Mouse (Mus musculus): ENCODE results near the gene Boc. TPM values are rescaled to one million over a fixed set of nuclear protein-coding genes. Genes with fewer than 3 reads are reported as not detected.

Boc gene
- polyA plus RNA-seq, 1 experiment, result not detected

DNA sequence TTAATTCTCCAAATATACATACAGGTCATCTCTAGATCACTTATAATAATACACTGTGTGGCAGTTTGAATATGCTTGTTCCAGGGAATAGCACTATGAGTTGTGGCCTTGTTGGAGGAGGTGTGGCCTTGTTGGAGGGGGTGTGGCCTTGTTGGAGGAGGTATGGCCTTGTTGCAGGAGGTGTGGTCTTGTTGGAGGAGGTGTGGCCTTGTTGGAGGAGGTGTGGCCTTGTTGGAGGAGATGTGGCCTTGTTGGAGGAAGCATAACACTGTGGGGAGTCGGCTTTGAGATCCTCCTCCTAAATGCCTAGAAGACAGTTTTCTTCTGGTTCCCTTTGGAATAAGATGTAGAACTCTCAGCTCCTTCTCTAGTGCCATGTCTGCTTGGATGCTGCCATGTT lies 10.7 kb downstream of the Boc start:
- no peak overlapping the region for H3K27ac ChIP-seq (ENCODE audit: insufficient read depth, low read depth, low read length)
- 97% methylated on average over 1 of the region's 1 CpGs for WGBS
- peaks cover 7% of the 10 kb centered on the region; the same call in 1 of the 2 replicates for H3K4me1 ChIP-seq (ENCODE audit: control insufficient read depth, insufficient read depth, low read length)
- H3K4me3 ChIP-seq (ENCODE audit: insufficient read depth, low read depth, low read length), result no peak overlapping the region
- TF ChIP-seq POLR2A (IDR thresholded peaks at IDR 0.05; ENCODE audit: insufficient read depth, low read depth, low read length), result no peak
- TF ChIP-seq CTCF (IDR thresholded peaks at IDR 0.05; ENCODE audit: insufficient read depth, low read depth, low read length), result no peak

DNA sequence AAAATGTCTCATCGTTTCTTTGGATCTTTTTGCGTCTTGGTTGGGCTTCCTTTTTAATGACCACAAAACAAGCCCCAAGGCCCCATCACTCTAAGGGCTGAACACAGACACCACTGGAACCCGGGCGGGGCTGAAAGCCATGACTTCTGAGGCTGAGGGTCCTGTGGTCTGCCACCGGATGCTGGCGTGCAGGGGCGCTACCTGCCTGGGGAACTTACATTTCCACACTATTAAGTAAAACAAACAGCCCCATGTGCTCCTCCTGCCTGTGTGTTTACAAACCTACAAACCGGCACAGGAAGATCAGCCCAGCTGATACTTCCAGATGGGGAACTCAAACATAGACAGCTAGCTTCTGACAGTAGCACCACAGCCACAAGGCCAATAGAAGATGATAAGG lies 11.9 kb downstream of the Boc start:
- no peak for TF ChIP-seq CTCF (IDR thresholded peaks at IDR 0.05; ENCODE audit: insufficient read depth, low read depth, low read length)
- H3K4me3 ChIP-seq (ENCODE audit: insufficient read depth, low read depth, low read length), result no peak overlapping the region
- H3K4me1 ChIP-seq (ENCODE audit: control insufficient read depth, insufficient read depth, low read length), result peaks cover 8% of the 10 kb centered on the region; the same call in 1 of the 2 replicates
- H3K27ac ChIP-seq (ENCODE audit: insufficient read depth, low read depth, low read length), result no peak overlapping the region
- 85% methylated on average over 8 of the region's 8 CpGs for WGBS

DNA sequence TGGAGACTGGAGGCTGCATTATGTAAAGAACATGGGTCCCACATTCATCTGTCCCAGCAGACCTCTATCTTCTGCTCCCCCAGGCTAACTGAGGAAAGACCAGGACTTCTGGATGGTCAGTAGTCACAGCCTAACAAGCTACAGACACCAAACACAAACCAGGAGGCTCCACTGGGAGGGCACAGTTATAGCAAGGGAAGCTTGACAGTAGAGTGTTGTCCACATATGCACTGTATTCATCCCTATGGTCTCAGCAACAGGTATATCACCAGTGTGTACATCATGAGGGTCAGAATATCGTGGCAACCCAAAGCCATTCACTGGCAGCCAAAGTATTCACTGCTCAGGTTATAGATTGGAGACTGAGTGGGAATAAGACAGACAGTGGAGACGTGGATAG lies 12.8 kb downstream of the Boc start:
- TF ChIP-seq POLR2A (IDR thresholded peaks at IDR 0.05; ENCODE audit: insufficient read depth, low read depth, low read length) (no peak), CTCF (IDR thresholded peaks at IDR 0.05; ENCODE audit: insufficient read depth, low read depth, low read length) (no peak)
- no peak overlapping the region for H3K4me3 ChIP-seq (ENCODE audit: insufficient read depth, low read depth, low read length)
- H3K4me1 ChIP-seq (ENCODE audit: control insufficient read depth, insufficient read depth, low read length), result peaks cover 6% of the 10 kb centered on the region; the same call in 1 of the 2 replicates
- H3K27ac ChIP-seq (ENCODE audit: insufficient read depth, low read depth, low read length), result no peak overlapping the region
- WGBS, result 79% methylated on average over 2 of the region's 2 CpGs

DNA sequence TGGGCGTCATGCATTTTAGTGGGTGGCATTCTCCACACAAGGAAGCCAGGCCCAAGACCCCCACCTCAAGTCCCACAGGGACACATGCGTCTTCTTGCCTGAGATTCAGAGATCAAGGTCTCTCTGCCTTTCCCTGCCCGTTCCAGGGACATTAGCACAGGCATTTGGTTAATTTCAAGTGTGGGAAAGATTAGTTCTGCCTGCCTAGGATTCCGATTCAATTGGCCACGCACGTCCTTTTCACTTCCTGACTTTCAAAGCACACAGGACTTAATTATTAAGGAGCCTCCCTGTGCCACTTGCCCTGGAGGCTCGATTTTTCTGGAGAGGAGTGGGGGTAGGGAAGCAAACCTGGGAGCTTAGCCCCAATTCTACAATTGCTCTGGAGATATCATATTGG lies 13.5 kb downstream of the Boc start:
- Histone ChIP-seq H3K4me1 (ENCODE audit: control insufficient read depth, insufficient read depth, low read length) (peaks cover 5% of the 10 kb centered on the region; the same call in 1 of the 2 replicates), H3K27ac (ENCODE audit: insufficient read depth, low read depth, low read length) (no peak overlapping the region), H3K4me3 (ENCODE audit: insufficient read depth, low read depth, low read length) (no peak overlapping the region)
- no peak for TF ChIP-seq CTCF (IDR thresholded peaks at IDR 0.05; ENCODE audit: insufficient read depth, low read depth, low read length)
- TF ChIP-seq POLR2A (IDR thresholded peaks at IDR 0.05; ENCODE audit: insufficient read depth, low read depth, low read length), result no peak
- 58% methylated on average over 7 of the region's 7 CpGs for WGBS

DNA sequence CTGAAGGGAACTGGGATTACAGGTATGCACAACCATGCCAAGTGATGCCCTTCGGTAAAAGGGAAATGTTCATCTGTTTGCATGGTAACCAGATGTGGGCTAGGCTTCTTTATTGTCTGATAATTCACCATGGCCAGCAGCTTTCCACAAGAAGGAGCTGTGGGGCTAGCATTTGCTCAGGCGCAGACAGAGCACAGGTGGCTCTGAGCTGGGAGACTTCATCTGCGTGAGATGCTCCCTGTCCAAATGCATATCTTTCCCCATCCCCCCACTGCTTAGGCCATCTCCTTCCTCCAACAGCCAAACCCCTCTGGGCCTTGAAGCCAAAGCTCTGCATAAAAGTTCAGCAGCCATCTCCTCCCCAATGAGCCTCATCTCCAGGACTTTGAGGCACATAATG lies 15.6 kb downstream of the Boc start:
- Histone ChIP-seq H3K4me3 (ENCODE audit: insufficient read depth, low read depth, low read length) (no peak overlapping the region), H3K27ac (ENCODE audit: insufficient read depth, low read depth, low read length) (no peak overlapping the region), H3K4me1 (ENCODE audit: control insufficient read depth, insufficient read depth, low read length) (peaks cover 11% of the 10 kb centered on the region)
- WGBS, result 79% methylated on average over 3 of the region's 3 CpGs
- no peak for TF ChIP-seq CTCF (IDR thresholded peaks at IDR 0.05; ENCODE audit: insufficient read depth, low read depth, low read length)

DNA sequence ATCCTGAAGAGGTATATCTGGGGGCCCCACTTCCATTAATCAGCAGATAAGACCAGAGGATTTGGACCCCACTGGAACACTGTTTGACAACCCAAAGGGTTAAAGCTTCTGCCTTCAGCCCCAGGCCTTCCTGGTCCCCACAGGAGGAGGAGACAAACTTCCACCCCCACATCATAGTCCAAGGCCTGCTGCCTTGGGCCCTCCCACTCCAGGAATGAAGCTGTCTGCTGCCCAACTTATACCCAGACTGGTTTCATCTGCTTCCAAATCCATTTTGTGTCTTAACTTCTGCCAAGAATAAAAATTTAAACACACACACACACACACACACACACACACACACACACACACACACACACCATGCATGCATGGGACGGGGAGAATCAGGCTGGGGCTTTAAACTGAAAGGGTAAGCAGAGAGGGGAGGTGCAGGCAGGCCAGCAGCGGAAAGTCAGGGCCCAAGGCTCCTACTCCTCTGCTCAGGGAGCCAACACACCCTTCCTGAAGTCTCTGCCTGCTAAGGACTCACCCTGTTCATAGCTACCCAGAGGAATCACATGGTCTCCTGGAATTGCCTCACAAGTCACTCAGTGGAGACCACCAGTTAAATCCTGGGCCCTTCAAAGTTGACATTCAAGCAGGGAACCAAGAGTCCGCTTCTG lies 16.5 kb downstream of the Boc start:
- WGBS, result 70% methylated on average over 3 of the region's 3 CpGs
- no peak for TF ChIP-seq POLR2A (IDR thresholded peaks at IDR 0.05; ENCODE audit: insufficient read depth, low read depth, low read length)
- TF ChIP-seq CTCF (IDR thresholded peaks at IDR 0.05; ENCODE audit: insufficient read depth, low read depth, low read length), result no peak
- Histone ChIP-seq H3K4me3 (ENCODE audit: insufficient read depth, low read depth, low read length) (no peak overlapping the region), H3K27ac (ENCODE audit: insufficient read depth, low read depth, low read length) (no peak overlapping the region), H3K4me1 (ENCODE audit: control insufficient read depth, insufficient read depth, low read length) (peaks cover 11% of the 10 kb centered on the region)

DNA sequence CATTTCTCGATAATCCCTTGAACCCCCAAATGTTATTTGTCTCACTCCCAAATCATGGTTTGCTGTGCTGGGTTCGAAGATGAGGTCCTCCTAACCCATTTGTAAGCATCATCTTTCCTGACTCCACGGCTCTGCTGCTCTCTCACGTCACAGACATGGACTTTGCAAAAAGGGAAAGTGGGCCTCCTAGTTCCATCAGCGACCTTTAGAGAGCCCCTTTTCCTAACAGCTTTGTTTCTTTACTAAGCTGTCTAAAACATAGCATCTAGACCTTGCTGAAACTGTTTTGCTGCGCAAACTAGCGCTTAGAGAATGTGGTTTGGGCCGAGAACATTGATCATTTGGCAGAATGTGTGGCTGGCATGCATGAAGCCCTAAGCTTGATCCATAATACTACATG lies 19.1 kb downstream of the Boc start:
- no peak for TF ChIP-seq CTCF (IDR thresholded peaks at IDR 0.05; ENCODE audit: insufficient read depth, low read depth, low read length)
- no peak for TF ChIP-seq POLR2A (IDR thresholded peaks at IDR 0.05; ENCODE audit: insufficient read depth, low read depth, low read length)
- H3K4me1 ChIP-seq (ENCODE audit: control insufficient read depth, insufficient read depth, low read length), result peaks cover 17% of the 10 kb centered on the region

DNA sequence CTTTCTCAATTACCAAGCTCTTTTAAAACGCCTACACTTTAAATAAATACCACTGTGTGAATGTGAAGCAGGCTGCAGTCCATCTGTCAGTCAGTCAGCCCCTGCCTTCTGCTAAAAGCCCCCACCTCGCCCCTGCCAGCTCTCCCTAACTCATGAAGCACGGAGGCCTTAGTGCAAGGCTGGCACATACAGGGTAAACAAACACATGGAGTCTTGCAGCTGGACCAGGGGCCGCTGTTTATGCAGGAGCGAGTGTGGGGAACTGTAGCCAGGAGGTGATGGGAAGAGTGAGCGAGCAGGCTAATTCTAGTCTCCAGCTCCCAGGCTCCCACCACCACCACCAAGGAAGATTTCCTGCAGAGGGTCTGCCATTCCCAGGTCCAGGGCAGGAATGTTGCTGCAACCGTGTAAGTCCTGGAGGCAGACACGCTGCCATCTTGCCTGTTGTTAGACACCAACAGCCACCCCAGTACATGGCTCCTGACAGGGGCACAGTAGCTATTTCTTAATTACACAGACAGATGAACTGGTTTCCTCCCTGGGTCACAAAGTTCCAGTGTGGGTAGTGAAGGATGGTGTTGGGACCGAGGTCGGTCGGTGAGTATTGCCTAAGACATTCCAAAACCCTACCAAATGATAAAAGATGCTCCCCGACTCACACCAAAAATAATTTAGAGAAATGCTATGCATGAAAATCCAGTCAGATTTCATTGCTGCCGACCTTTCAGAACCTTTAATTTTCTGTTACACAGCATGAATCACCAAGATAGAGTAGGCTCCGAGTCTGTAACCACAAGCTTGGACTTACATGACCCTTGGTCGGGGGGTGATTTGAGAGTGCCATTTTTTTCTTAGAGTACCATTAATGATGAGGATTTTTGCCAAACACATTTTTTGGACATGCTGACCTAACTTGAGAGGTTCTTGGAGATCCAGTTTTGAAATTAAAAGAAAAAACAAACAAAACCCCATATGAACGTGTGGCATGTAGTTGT lies 20.0 kb downstream of the Boc start:
- 37% methylated on average over 16 of the region's 16 CpGs for WGBS
- Histone ChIP-seq H3K27ac (ENCODE audit: insufficient read depth, low read depth, low read length) (no peak overlapping the region), H3K4me3 (ENCODE audit: insufficient read depth, low read depth, low read length) (no peak overlapping the region), H3K4me1 (ENCODE audit: control insufficient read depth, insufficient read depth, low read length) (peaks cover 17% of the 10 kb centered on the region)
- TF ChIP-seq CTCF (IDR thresholded peaks at IDR 0.05; ENCODE audit: insufficient read depth, low read depth, low read length), result no peak
- no peak for TF ChIP-seq POLR2A (IDR thresholded peaks at IDR 0.05; ENCODE audit: insufficient read depth, low read depth, low read length)

More for the DNA sequence above, 19.1 kb downstream of the Boc start:
- H3K4me3 ChIP-seq (ENCODE audit: insufficient read depth, low read depth, low read length), result no peak overlapping the region
- H3K27ac ChIP-seq (ENCODE audit: insufficient read depth, low read depth, low read length), result no peak overlapping the region
- WGBS, result 76% methylated on average over 8 of the region's 8 CpGs

DNA sequence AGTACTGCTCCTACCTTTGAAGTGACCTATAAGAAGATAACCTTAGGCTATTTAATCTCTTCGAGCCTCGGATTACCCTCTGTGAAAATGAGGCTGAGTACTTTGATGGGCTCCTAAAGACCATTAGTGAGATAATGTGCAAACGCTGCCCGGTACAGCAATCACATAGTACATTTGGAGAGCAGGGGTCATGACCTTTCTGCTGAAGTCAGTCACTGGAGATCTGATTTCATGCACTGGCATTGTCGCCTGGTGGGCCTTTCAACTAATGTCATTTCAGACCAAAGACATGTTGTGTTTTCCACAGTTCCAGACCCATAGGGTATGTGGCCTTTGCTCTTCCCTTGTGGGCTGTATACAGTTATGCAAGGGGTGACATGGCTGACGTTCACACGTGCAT lies 24.6 kb downstream of the Boc start:
- TF ChIP-seq CTCF (IDR thresholded peaks at IDR 0.05; ENCODE audit: insufficient read depth, low read depth, low read length), result no peak
- no peak for TF ChIP-seq POLR2A (IDR thresholded peaks at IDR 0.05; ENCODE audit: insufficient read depth, low read depth, low read length)
- H3K4me1 ChIP-seq (ENCODE audit: control insufficient read depth, insufficient read depth, low read length), result peaks cover 29% of the 10 kb centered on the region
- H3K27ac ChIP-seq (ENCODE audit: insufficient read depth, low read depth, low read length), result no peak overlapping the region
- 79% methylated on average over 7 of the region's 7 CpGs for WGBS
- H3K4me3 ChIP-seq (ENCODE audit: insufficient read depth, low read depth, low read length), result no peak overlapping the region

Measured in olfactory bulb, adult 2 months (tissue).